12 mouse cellular contexts compared by ENCODE assay signal in genomic region chr2:154209112-154209511, GRCm38 (mm10). TPM values are rescaled to one million over a fixed set of nuclear protein-coding genes. Genes with fewer than 3 reads are reported as not detected.
A peak's percentile ranks its signal among the peaks of the same experiment; 100 is the strongest.
DNase-seq lines count a peak whose midpoint lies in the region; ATAC-seq and TF ChIP-seq lines count a peak whose summit lies in the region.
"Had no signal": no experiment of that assay in that cellular context is flagged by ENCODE, and none has a peak within 500 bp of the region (broad histone marks: within the 10 kb centered on the region; RNA-seq: fewer than 3 reads in every experiment).

No protein-coding gene starts in this region.

- no peak for TF ChIP-seq POLR2A in cortical plate, adult 2 months (IDR thresholded peaks at IDR 0.05; ENCODE audit: extremely low read depth, insufficient read depth, low read length)

- no peaks in the 10 kb centered on the region for H3K4me1 ChIP-seq in kidney, postnatal 0 days (replicated peaks; ENCODE audit: insufficient read depth, low read length)
- peaks cover 9% of the 10 kb centered on the region for H3K4me1 ChIP-seq in E14TG2a.4 (replicated peaks; ENCODE audit: low read depth, low read length)
- H3K4me1 ChIP-seq in cortical plate, adult 2 months (ENCODE audit: control insufficient read depth, insufficient read depth, low read length): peaks cover 7% of the 10 kb centered on the region
- H3K4me1 ChIP-seq: forebrain, embryonic 15.5 days; limb, embryonic 13.5 days; neural tube, embryonic 12.5 days had no signal

- H3K9me3 ChIP-seq in kidney, postnatal 0 days (replicated peaks; ENCODE audit: low read length): no peaks in the 10 kb centered on the region
- no peaks in the 10 kb centered on the region for H3K9me3 ChIP-seq in E14TG2a.4 (ENCODE audit: low read length)
- H3K9me3 ChIP-seq: forebrain, embryonic 15.5 days; limb, embryonic 13.5 days; neural tube, embryonic 12.5 days had no signal

- no peaks in the 10 kb centered on the region for H3K27me3 ChIP-seq in kidney, postnatal 0 days (ENCODE audit: insufficient read depth, low read length)
- peaks cover 16% of the 10 kb centered on the region for H3K27me3 ChIP-seq in E14TG2a.4 (ENCODE audit: insufficient read depth, low read length)
- H3K27me3 ChIP-seq: forebrain, embryonic 15.5 days; limb, embryonic 13.5 days; neural tube, embryonic 12.5 days had no signal

- H3K4me3 ChIP-seq in kidney, postnatal 0 days (replicated peaks; ENCODE audit: low read depth, low read length): no peak overlapping the region
- H3K4me3 ChIP-seq in E14TG2a.4 (replicated peaks; ENCODE audit: low read length): no peak overlapping the region
- H3K4me3 ChIP-seq in cortical plate, adult 2 months (ENCODE audit: insufficient read depth, low read length): no peak overlapping the region
- H3K4me3 ChIP-seq: forebrain, embryonic 15.5 days; limb, embryonic 13.5 days; neural tube, embryonic 12.5 days had no signal

- no peak overlapping the region for H3K9ac ChIP-seq in kidney, postnatal 0 days (ENCODE audit: low read depth, low read length)
- H3K9ac ChIP-seq: forebrain, embryonic 15.5 days; limb, embryonic 13.5 days; neural tube, embryonic 12.5 days had no signal

- no peak for ATAC-seq in kidney, postnatal 0 days (replicated peaks; ENCODE audit: low FRiP score, low read depth)
- ATAC-seq in inflammation-experienced regulatory T-cells, adult 6 months: no peak
- ATAC-seq: forebrain, embryonic 15.5 days had no signal

- H3K4me2 ChIP-seq in kidney, postnatal 0 days (ENCODE audit: low read length): no peak overlapping the region
- H3K4me2 ChIP-seq: forebrain, embryonic 15.5 days; limb, embryonic 13.5 days; neural tube, embryonic 12.5 days had no signal

- peak; percentile 56 for DNase-seq in kidney, postnatal 0 days (ENCODE audit: low spot score)
- DNase-seq in kidney, postnatal 10 days: no peak
- DNase-seq in 416B (ENCODE audit: low read depth): peak; percentile 30
- no peak for DNase-seq in spleen, adult 18-20 months

- WGBS in kidney, postnatal 0 days: 8% methylated on average over 3 of the region's 3 CpGs

- TF ChIP-seq CTCF in kidney, postnatal 0 days (IDR thresholded peaks at IDR 0.05; ENCODE audit: low read depth): peak; percentile 71
- peak; percentile 69 for TF ChIP-seq CTCF in E14TG2a.4 (conservative IDR thresholded peaks at IDR 0.05; ENCODE audit: low read length)
- TF ChIP-seq CTCF in cortical plate, adult 2 months (IDR thresholded peaks at IDR 0.05; ENCODE audit: extremely low read depth, insufficient read depth, low read length): peak; percentile 56

- H3K36me3 ChIP-seq in kidney, postnatal 0 days (ENCODE audit: insufficient read depth, low read length): no peaks in the 10 kb centered on the region
- H3K36me3 ChIP-seq in E14TG2a.4 (ENCODE audit: insufficient read depth, low read length): no peaks in the 10 kb centered on the region
- H3K36me3 ChIP-seq: forebrain, embryonic 15.5 days; limb, embryonic 13.5 days; neural tube, embryonic 12.5 days had no signal

- H3K27ac ChIP-seq in kidney, postnatal 0 days: no peak overlapping the region
- H3K27ac ChIP-seq in cortical plate, adult 2 months (ENCODE audit: insufficient read depth, low read length): no peak overlapping the region
- H3K27ac ChIP-seq: forebrain, embryonic 15.5 days; limb, embryonic 13.5 days; neural tube, embryonic 12.5 days had no signal

RNA-seq across cellular contexts. Expression of gene Bpifb5, which starts 14.4 kb away (rescaled TPM):
- polyA plus RNA-seq in kidney, postnatal 0 days (2015; fragmentation: Nextera tagmentation; extraction: Ambion mirVana): 1.2 and 1.5 TPM in 2 replicates
- 0.21 TPM in 1 of 2 replicates, not detected in the other for polyA plus RNA-seq in cortical plate, adult 2 months (2012; rRNA removed)
- not detected for polyA plus RNA-seq in inflammation-experienced regulatory T-cells, adult 6 months (2017; shearing (Covaris generic))
- polyA plus RNA-seq: intestine, embryonic 14.5 days; neural tube, embryonic 12.5 days had no signal

RNA-seq across cellular contexts. Expression of gene Bpifb1, which starts 18.5 kb away (rescaled TPM):
- 0.14 TPM in 1 of 2 replicates, not detected in the other for polyA plus RNA-seq in kidney, postnatal 0 days (2015; fragmentation: Nextera tagmentation; extraction: Ambion mirVana)
- polyA plus RNA-seq in cortical plate, adult 2 months (2012; rRNA removed): 0.08 and 0.10 TPM in 2 replicates
- polyA plus RNA-seq in inflammation-experienced regulatory T-cells, adult 6 months (2017; shearing (Covaris generic)): not detected
- polyA plus RNA-seq: intestine, embryonic 14.5 days; limb, embryonic 13.5 days; neural tube, embryonic 12.5 days had no signal

RNA-seq across cellular contexts. Expression of gene Bpifa5, which starts 46.7 kb away (rescaled TPM):
- not detected in 2 replicates for polyA plus RNA-seq in kidney, postnatal 0 days (2015; fragmentation: Nextera tagmentation; extraction: Ambion mirVana)
- polyA plus RNA-seq in cortical plate, adult 2 months (2012; rRNA removed): not detected in 2 replicates
- polyA plus RNA-seq in inflammation-experienced regulatory T-cells, adult 6 months (2017; shearing (Covaris generic)): not detected
- polyA plus RNA-seq: forebrain, embryonic 15.5 days; intestine, embryonic 14.5 days; limb, embryonic 13.5 days; neural tube, embryonic 12.5 days; stomach, embryonic 16.5 days had no signal

RNA-seq across cellular contexts. Expression of gene Bpifb9a, which starts 48.5 kb away (rescaled TPM):
- not detected in 2 replicates for polyA plus RNA-seq in kidney, postnatal 0 days (2015; fragmentation: Nextera tagmentation; extraction: Ambion mirVana)
- polyA plus RNA-seq in cortical plate, adult 2 months (2012; rRNA removed): not detected in 2 replicates
- polyA plus RNA-seq in inflammation-experienced regulatory T-cells, adult 6 months (2017; shearing (Covaris generic)): not detected
- polyA plus RNA-seq: forebrain, embryonic 15.5 days; intestine, embryonic 14.5 days; limb, embryonic 13.5 days; neural tube, embryonic 12.5 days; stomach, embryonic 16.5 days had no signal

Comparison
In these comparisons a context has a peak if more than half of its experiments do, and no peak if none do; other contexts are left out.
1. DNase-seq: peak in kidney, postnatal 0 days (single experiment) and 416B (single experiment); none in kidney, postnatal 10 days (single experiment) and spleen, adult 18-20 months (0 of 2).
2. Peak in every context shown above with its lines, with median percentiles within 50 percentile points of each other: CTCF ChIP-seq.